Mouse (Mus musculus): ENCODE measurements around the gene Slc25a21.

Slc25a21 gene

GRCm38 (mm10) chr12:56876549-56876948 is 320.7 kb downstream of the Slc25a21 start:
- DNase-seq, result no peak

- no peak for DNase-seq
Measured at GRCm38 (mm10) chr12:56873204-56873603, 324.1 kb downstream of the Slc25a21 start.

- DNase-seq, result no peak
Measured at GRCm38 (mm10) chr12:56870569-56870968, 326.7 kb downstream of the Slc25a21 start.

- no peak for DNase-seq
Measured at GRCm38 (mm10) chr12:56863873-56864562, 333.3 kb downstream of the Slc25a21 start.

- no peak for DNase-seq
Measured at GRCm38 (mm10) chr12:56852679-56853078, 344.6 kb downstream of the Slc25a21 start.

- no peak for DNase-seq
Measured at GRCm38 (mm10) chr12:56851464-56851863, 345.8 kb downstream of the Slc25a21 start.

- no peak for DNase-seq
Measured at GRCm38 (mm10) chr12:56829945-56830344, 367.3 kb downstream of the Slc25a21 start.

- no peak for DNase-seq
Measured at GRCm38 (mm10) chr12:56829455-56829883, 367.8 kb downstream of the Slc25a21 start.

GRCm38 (mm10) chr12:56827808-56828384 is 369.4 kb downstream of the Slc25a21 start:
- DNase-seq, result no peak

GRCm38 (mm10) chr12:56824688-56825087 is 372.6 kb downstream of the Slc25a21 start:
- DNase-seq, result no peak

GRCm38 (mm10) chr12:56822122-56822521 is 375.1 kb downstream of the Slc25a21 start:
- DNase-seq, result no peak

GRCm38 (mm10) chr12:56820604-56821003 is 376.7 kb downstream of the Slc25a21 start:
- no peak for DNase-seq

GRCm38 (mm10) chr12:56807483-56807882 is 389.8 kb downstream of the Slc25a21 start:
- DNase-seq, result no peak

- no peak for DNase-seq
Measured at GRCm38 (mm10) chr12:56807078-56807477, 390.2 kb downstream of the Slc25a21 start.

GRCm38 (mm10) chr12:56804487-56804886 is 392.8 kb downstream of the Slc25a21 start:
- DNase-seq, result no peak

GRCm38 (mm10) chr12:56798641-56799415 is 398.4 kb downstream of the Slc25a21 start:
- no peak for DNase-seq

GRCm38 (mm10) chr12:56789236-56789635 is 408.0 kb downstream of the Slc25a21 start:
- no peak for DNase-seq

- no peak for DNase-seq
Measured at GRCm38 (mm10) chr12:56785250-56785649, 412.0 kb downstream of the Slc25a21 start.

- no peak for DNase-seq
Measured at GRCm38 (mm10) chr12:56781196-56781595, 416.1 kb downstream of the Slc25a21 start.

GRCm38 (mm10) chr12:56779621-56780020 is 417.7 kb downstream of the Slc25a21 start:
- no peak for DNase-seq

- no peak for DNase-seq
Measured at GRCm38 (mm10) chr12:56773941-56774340, 423.3 kb downstream of the Slc25a21 start.

- no peak for DNase-seq
Measured at GRCm38 (mm10) chr12:56769421-56769820, 427.9 kb downstream of the Slc25a21 start.

- no peak for DNase-seq
Measured at GRCm38 (mm10) chr12:56767474-56767873, 429.8 kb downstream of the Slc25a21 start.

- no peak for DNase-seq
Measured at GRCm38 (mm10) chr12:56737104-56737503, 460.2 kb downstream of the Slc25a21 start.

All from lung, postnatal 4 days (tissue).